Mouse (Mus musculus) brain, embryonic 14.5 days (tissue): Measurements from ENCODE around the gene Kcnb1. TPM values are rescaled to one million over a fixed set of nuclear protein-coding genes. Genes with fewer than 3 reads are reported as not detected.

Experiments used
- DNase-seq: peaks from one replicate; pipeline ENCODE4 v3.0.0-alpha.2; 2011; ENCODE audit warnings: low read depth
- CTCF ChIP-seq: fragments of 200-500 bp; IDR thresholded peaks from 2 replicates; pipeline ENCODE4 v1.5.1; 2012; ENCODE audit warnings: inconsistent platforms, mild to moderate bottlenecking, moderate library complexity, borderline replicate concordance; ENCODE audit not compliant: insufficient read depth, insufficient read length; ENCODE audit errors: extremely low read depth
- POLR2A ChIP-seq: fragments of 200-500 bp; IDR thresholded peaks from 2 replicates; pipeline ENCODE4 v1.6.1; 2012; ENCODE audit warnings: mild to moderate bottlenecking, inconsistent platforms, borderline replicate concordance; ENCODE audit not compliant: poor library complexity, insufficient read depth, insufficient read length, severe bottlenecking; ENCODE audit errors: extremely low read depth
- polyA plus RNA-seq: library from polyadenylated mRNA; depleted of rRNA; stranded (reverse); fragments of >200 nt; gene quantifications from 2 replicates; pipeline ENCODE4 v1.2.3, GENCODE M21; 2012

The Kcnb1 gene
- polyA plus RNA-seq, 1 experiment = 9.2 TPM

- TF ChIP-seq POLR2A = no peak
- no peak for TF ChIP-seq CTCF
- no peak for DNase-seq
These were observed 111.5 kb downstream of the Kcnb1 start for GRCm38 (mm10) chr2:167078486-167078885.

DNA sequence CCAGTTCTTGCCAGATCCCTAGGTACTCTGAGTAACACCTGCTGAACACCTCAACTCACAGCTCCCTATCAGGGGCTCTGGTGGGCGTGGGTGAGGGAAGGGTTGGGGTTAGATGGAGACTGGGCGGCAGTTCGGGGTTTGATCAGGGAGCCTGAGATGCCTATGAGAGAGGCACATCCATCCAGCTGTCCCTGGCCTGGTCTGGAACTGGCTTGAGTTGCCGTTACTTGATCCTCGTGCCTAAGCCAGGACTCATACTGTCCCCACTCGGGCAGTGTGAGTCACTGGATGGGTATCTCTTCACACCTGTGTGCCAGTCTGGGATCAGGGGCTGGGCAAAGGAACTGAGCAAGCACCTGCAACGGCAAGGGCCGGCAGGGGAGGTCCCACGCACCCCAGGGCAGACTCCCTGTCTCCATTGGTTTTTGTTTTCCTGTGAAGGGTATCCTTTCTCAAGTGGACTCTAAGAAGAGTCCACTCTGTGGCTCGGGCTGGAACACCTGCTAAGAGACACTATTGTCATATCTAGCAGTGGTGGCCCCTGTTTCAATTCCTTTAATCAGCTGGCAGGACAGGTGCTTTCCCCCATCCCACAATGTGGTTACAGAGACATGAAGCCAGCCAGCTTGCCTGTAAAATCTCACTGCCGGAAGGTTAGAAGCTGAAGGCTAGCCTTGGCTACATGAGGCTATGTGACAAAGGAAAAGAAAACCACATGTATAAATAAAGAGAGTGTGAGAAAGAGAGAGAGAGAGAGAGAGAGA, 112.6 kb downstream of the Kcnb1 start:
- TF ChIP-seq CTCF (no peak), POLR2A (no peak)
- no peak for DNase-seq

DNA sequence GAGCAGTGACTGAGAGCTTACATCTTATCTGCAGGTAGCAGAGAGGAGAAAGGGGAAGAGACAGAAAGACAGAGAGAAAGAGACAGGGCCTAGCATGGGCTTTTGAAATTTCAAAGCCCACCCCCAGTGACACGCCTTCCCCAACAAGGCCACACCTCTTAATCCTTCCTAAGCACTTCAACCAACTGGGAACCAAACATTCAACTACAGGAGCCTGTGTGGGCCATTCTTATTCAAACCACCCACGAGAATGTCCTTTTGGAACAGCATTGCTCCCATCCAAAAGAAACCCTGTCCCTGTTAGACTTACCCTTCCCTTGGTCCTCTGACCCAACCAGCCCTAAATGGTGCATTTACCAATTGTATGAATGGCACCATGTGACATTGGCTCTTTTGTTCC, 113.2 kb downstream of the Kcnb1 start:
- TF ChIP-seq CTCF (no peak), POLR2A (no peak)
- DNase-seq = no peak

GRCm38 (mm10) chr2:167076352-167076751, 113.6 kb downstream of the Kcnb1 start:
- TF ChIP-seq CTCF = no peak
- no peak for DNase-seq

- TF ChIP-seq POLR2A (no peak), CTCF (no peak)
- DNase-seq = no peak
These were observed 115.4 kb downstream of the Kcnb1 start for GRCm38 (mm10) chr2:167074587-167074986.

DNA sequence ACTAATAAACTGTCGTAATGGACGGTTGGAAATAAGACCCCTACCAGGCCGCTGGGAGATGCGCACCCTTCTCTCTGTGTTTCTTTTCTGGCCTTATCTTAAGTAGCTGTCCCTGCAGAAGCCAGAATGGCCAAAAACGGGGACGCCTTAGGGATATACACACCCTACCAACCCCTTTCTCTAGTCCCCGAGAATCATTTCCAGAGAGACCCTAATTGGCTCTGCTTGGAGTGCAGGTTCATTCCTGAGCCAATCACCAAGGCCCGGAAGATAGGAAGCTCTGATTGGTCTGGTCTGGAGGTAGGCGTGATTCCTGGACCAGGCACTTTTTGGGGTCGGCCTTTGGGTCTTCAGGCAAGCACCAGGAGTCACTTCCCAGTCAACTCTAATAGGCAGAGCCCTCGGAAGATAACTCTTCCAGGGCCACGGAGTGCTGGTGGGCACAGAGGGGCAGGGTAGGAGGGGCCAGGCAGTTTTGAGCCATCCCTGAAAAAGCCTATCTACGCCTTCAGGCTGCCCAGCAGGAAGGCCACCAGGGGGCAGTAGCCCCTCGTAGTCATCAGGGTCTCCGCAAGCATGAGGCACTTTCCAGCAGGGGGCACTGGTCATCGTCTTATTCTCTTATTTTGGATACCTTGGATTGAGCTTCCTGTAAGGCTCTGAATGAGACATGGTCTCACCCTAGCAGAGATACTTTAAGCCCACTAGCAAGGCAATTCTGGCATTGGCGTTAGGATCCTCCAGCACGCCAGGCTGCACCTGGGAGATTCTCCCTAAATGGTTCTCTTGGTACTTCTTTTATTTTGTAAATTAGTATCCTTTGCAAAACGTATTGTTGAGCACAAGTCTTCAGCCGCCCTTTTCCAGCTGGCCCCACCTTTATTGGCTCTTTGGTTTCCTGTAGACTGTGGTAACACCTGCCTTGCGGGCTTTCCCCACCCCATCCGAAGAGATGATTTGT, 118.0 kb downstream of the Kcnb1 start:
- DNase-seq = peak; percentile 98
- TF ChIP-seq CTCF (peak; percentile 100), POLR2A (peak; percentile 29; the same call in 1 of the 2 replicates)

DNA sequence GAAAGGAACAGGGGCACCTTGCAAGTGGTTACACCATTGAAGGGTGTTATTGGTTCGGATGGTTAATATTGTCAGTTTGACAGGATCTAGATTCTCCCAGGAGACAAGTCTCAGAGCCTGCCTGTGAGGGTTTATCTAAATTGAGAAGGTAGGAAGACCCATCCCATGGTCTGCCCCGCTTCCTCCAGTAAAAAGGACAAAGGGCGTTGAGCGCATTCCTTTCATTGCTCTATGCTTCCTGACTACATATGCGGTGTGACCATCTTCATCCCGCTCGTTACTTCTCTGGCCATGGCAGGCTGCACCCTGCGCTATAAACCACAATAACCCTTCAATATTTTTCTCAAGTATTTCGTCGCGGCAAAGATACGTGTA, 118.7 kb downstream of the Kcnb1 start:
- no peak for DNase-seq
- TF ChIP-seq POLR2A (no peak), CTCF (no peak)

GRCm38 (mm10) chr2:167070341-167070740, 119.6 kb downstream of the Kcnb1 start:
- TF ChIP-seq POLR2A (no peak), CTCF (no peak)
- peak; percentile 48 for DNase-seq

DNA sequence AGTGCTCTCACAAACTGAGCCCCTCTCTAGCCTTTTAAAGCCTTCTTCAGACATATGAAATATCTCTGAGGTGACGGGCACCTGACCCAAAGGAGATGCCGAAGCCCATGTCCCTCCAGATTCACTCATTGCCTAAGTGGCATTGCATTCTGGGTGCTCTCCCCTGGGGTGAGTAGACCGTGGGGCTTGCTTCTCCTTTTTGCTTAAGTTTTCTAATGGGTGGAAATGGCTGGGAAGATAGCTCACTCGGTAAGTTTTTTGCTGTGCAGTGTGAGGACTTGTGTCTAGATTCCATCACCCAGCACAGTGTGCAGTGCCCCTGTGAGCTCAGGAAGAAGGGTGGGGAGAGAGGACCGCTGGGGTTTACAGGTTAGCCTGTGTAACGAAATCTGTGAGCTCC, 122.4 kb downstream of the Kcnb1 start:
- TF ChIP-seq POLR2A (no peak), CTCF (no peak)
- DNase-seq = no peak

GRCm38 (mm10) chr2:167066528-167067516, 123.1 kb downstream of the Kcnb1 start:
- DNase-seq = no peak
- TF ChIP-seq POLR2A = no peak
- TF ChIP-seq CTCF = no peak
